22 mouse cellular contexts compared by ENCODE assay signal in genomic region chr17:65657958-65658357, GRCm38 (mm10). TPM values are rescaled to one million over a fixed set of nuclear protein-coding genes. Genes with fewer than 3 reads are reported as not detected.
A peak's percentile ranks its signal among the peaks of the same experiment; 100 is the strongest.
DNase-seq lines count a peak whose midpoint lies in the region; ATAC-seq and TF ChIP-seq lines count a peak whose summit lies in the region.
"Had no signal": no experiment of that assay in that cellular context is flagged by ENCODE, and none has a peak within 500 bp of the region (broad histone marks: within the 10 kb centered on the region; RNA-seq: fewer than 3 reads in every experiment).

No protein-coding gene starts in this region.

- DNase-seq in lung, adult 18-20 months = peak; percentile 80 to 91
- DNase-seq in lung, postnatal 25 days (ENCODE audit: low spot score) = peak; percentile 85
- no peak for DNase-seq in heart, postnatal 36 days
- no peak for DNase-seq in embryo, embryonic 9.5 days (ENCODE audit: extremely low spot score)
- DNase-seq: adrenal gland, adult 2 months; adrenal gland, postnatal 36 days; cerebellum, adult 2 months; cerebellum, postnatal 10 days; embryo, embryonic 11 days; gastrocnemius, postnatal 10 days; heart, adult 2 months; heart, postnatal 14 days had no signal

- intact Hi-C loops in heart, postnatal 36 days (cut with DNase I) = no loop called here

- no peaks in the 10 kb centered on the region for H3K9me3 ChIP-seq in lung, embryonic 16.5 days (ENCODE audit: control insufficient read depth, low read length)
- H3K9me3 ChIP-seq: embryonic facial prominence, embryonic 13.5 days; heart, embryonic 15.5 days; hindbrain, embryonic 10.5 days; hindbrain, embryonic 15.5 days had no signal

- H3K4me3 ChIP-seq in cortical plate, adult 2 months (ENCODE audit: insufficient read depth, low read length) = no peak overlapping the region
- H3K4me3 ChIP-seq in lung, embryonic 16.5 days (ENCODE audit: low read length) = no peak overlapping the region
- H3K4me3 ChIP-seq: embryonic facial prominence, embryonic 13.5 days; heart, adult 2 months; heart, embryonic 15.5 days; hindbrain, embryonic 10.5 days; hindbrain, embryonic 15.5 days had no signal

- no peak for TF ChIP-seq CTCF in cortical plate, adult 2 months (IDR thresholded peaks at IDR 0.05; ENCODE audit: extremely low read depth, insufficient read depth, low read length)

- H3K27me3 ChIP-seq in lung, embryonic 16.5 days (ENCODE audit: control insufficient read depth, insufficient read depth, low read depth, low read length) = no peaks in the 10 kb centered on the region
- H3K27me3 ChIP-seq: embryonic facial prominence, embryonic 13.5 days; heart, embryonic 15.5 days; hindbrain, embryonic 15.5 days had no signal

- H3K9ac ChIP-seq in lung, embryonic 16.5 days (ENCODE audit: low read length) = no peak overlapping the region
- H3K9ac ChIP-seq: embryonic facial prominence, embryonic 13.5 days; heart, embryonic 15.5 days; hindbrain, embryonic 15.5 days had no signal

- no peaks in the 10 kb centered on the region for H3K36me3 ChIP-seq in lung, embryonic 16.5 days (ENCODE audit: control insufficient read depth, insufficient read depth, low read length)
- H3K36me3 ChIP-seq: heart, embryonic 15.5 days; hindbrain, embryonic 15.5 days had no signal

- 60% methylated on average over 9 of the region's 9 CpGs for WGBS in lung, embryonic 16.5 days

- H3K4me2 ChIP-seq in lung, embryonic 16.5 days (ENCODE audit: low read depth, low read length) = no peak overlapping the region
- H3K4me2 ChIP-seq: embryonic facial prominence, embryonic 13.5 days; heart, embryonic 11.5 days; heart, embryonic 15.5 days; hindbrain, embryonic 15.5 days had no signal

- peak; percentile 94 for ATAC-seq in lung, embryonic 16.5 days (ENCODE audit: low read depth)
- ATAC-seq in granulocyte monocyte progenitor cell, adult 5-6 weeks (replicated peaks; ENCODE audit: poor library complexity, severe bottlenecking) = no peak
- ATAC-seq in erythroid progenitor cell, adult 5-6 weeks (replicated peaks; ENCODE audit: low FRiP score, poor library complexity, severe bottlenecking) = no peak
- ATAC-seq: forebrain, embryonic 14.5 days had no signal

- no peak for TF ChIP-seq POLR2A in cortical plate, adult 2 months (IDR thresholded peaks at IDR 0.05; ENCODE audit: extremely low read depth, insufficient read depth, low read length)

- peaks cover 6% of the 10 kb centered on the region for H3K4me1 ChIP-seq in cortical plate, adult 2 months (ENCODE audit: control insufficient read depth, insufficient read depth, low read length)
- peaks cover 4% of the 10 kb centered on the region for H3K4me1 ChIP-seq in lung, embryonic 16.5 days (replicated peaks; ENCODE audit: control insufficient read depth, insufficient read depth, low read length)
- H3K4me1 ChIP-seq: embryonic facial prominence, embryonic 13.5 days; hindbrain, embryonic 10.5 days; hindbrain, embryonic 15.5 days had no signal

- 0 out of 2 replicates have a peak overlapping the region, but pooled peaks have one; percentile 18 for H3K27ac ChIP-seq in cortical plate, adult 2 months (ENCODE audit: insufficient read depth, low read length)
- H3K27ac ChIP-seq in lung, embryonic 16.5 days (ENCODE audit: low read length) = peak overlapping the region; percentile 78
- H3K27ac ChIP-seq: embryonic facial prominence, embryonic 13.5 days; heart, adult 2 months; heart, embryonic 15.5 days; hindbrain, embryonic 10.5 days; hindbrain, embryonic 15.5 days had no signal

RNA-seq across cellular contexts. Expression of gene Txndc2, which starts 16.0 kb away (rescaled TPM):
- 0.15 TPM in 1 of 2 replicates, not detected in the other for polyA plus RNA-seq in cortical plate, adult 2 months (2012; rRNA removed)
- polyA plus RNA-seq in lung, embryonic 16.5 days (2015; fragmentation: Nextera tagmentation; extraction: Ambion mirVana) = not detected in 2 replicates
- total RNA-seq in granulocyte monocyte progenitor cell, adult 5-6 weeks (2014; fragmentation: Nextera tagmentation) = not detected in 2 replicates
- total RNA-seq in granulocyte monocyte progenitor cell, adult 5-6 weeks (2017) = not detected in 2 replicates
- not detected for total RNA-seq in heart, postnatal 36 days (2021)
- not detected in 2 replicates for total RNA-seq in erythroid progenitor cell, adult 5-6 weeks (2015; ENCODE audit: low replicate concordance)
- not detected in 2 replicates for total RNA-seq in erythroid progenitor cell, adult 5-6 weeks (2017; ENCODE audit: low replicate concordance)
- total RNA-seq: heart, adult 2 months had no signal
- polyA plus RNA-seq: embryonic facial prominence, embryonic 13.5 days; heart, embryonic 11.5 days; heart, embryonic 15.5 days had no signal

RNA-seq across cellular contexts. Expression of gene Vapa, which starts 44.6 kb away (rescaled TPM):
- 84.1 and 87.5 TPM in 2 replicates for polyA plus RNA-seq in cortical plate, adult 2 months (2012; rRNA removed)
- 174 and 178 TPM in 2 replicates for polyA plus RNA-seq in lung, embryonic 16.5 days (2015; fragmentation: Nextera tagmentation; extraction: Ambion mirVana)
- 131 and 169 TPM in 2 replicates for total RNA-seq in granulocyte monocyte progenitor cell, adult 5-6 weeks (2014; fragmentation: Nextera tagmentation)
- total RNA-seq in granulocyte monocyte progenitor cell, adult 5-6 weeks (2017) = 127 and 134 TPM in 2 replicates
- 10 to 100 TPM; 76.3 to 86.5 TPM for total RNA-seq in heart, postnatal 36 days (2021)
- total RNA-seq in erythroid progenitor cell, adult 5-6 weeks (2015; ENCODE audit: low replicate concordance) = 39.3 and 51.6 TPM in 2 replicates
- total RNA-seq in erythroid progenitor cell, adult 5-6 weeks (2017; ENCODE audit: low replicate concordance) = 30.6 and 32.3 TPM in 2 replicates

Comparison
In these comparisons a context has a peak if more than half of its experiments do, and no peak if none do; other contexts are left out.
1. DNase-seq: peak in lung, adult 18-20 months (2 of 2) and lung, postnatal 25 days (single experiment); none in heart, postnatal 36 days (0 of 2) and embryo, embryonic 9.5 days (single experiment).